Mouse (Mus musculus): ENCODE results near the gene Gm8764. TPM values are rescaled to one million over a fixed set of nuclear protein-coding genes. Genes with fewer than 3 reads are reported as not detected.
"Not testable (repeated sequence)": the region's sequence is repeated elsewhere in the genome, so short reads cannot be mapped to it uniquely, and the experiment has no call there.

Gene Gm8764
- not detected in 2 replicates for polyA plus RNA-seq (2016; fragmentation: Nextera tagmentation; extraction: Ambion mirVana)

DNA sequence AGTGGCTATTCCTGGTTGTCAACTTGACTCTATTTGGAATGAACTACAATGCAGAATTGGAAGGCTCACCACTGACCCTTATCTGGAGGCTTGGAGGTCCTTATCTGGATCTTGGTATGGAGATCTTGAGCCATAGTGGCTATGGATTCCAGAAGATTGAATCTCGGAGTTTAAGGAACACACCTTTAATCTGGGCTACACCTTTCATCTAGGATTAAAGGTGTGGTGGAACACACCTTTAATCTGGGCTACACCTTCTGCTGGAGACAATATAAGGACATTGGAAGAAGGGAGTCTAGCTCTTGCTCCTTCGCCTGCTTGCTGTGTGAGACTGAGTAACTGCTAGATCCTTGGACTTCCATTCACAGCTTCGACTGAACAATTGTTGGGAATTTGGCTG lies at the start of gene Gm8764:
Gene Gm8764 (plus strand): TSS at position 301 of the 400 bp plus-strand sequence.
- H3K36me3 ChIP-seq; H3K4me3 ChIP-seq; H3K27me3 ChIP-seq (replicated peaks); H3K9ac ChIP-seq; H3K4me2 ChIP-seq (replicated peaks); H3K4me1 ChIP-seq; ATAC-seq (ENCODE audit: low FRiP score, low read depth); H3K9me3 ChIP-seq; H3K27ac ChIP-seq: not testable (repeated sequence)
- WGBS = no CpG with 5 or more reads among the region's 3 CpGs

DNA sequence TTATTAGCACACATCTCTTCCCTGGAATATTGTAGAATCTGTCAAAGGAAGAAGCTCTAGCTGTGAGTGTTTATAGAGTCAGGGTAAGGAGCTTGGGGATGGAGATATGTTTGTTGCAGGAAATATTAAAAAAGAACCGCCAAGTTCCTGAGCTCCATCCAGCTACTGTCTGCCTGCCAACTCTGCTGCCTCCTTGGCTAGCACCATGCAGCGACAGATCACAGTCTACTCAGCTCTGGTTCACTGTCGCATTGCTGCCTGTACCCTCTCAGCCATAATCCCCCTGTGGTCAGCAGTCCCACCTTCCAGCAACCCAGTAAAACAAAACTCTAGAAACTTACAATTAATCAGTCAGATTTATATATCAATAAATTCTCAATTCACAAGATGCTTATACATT lies 49.8 kb upstream of the Gm8764 start:
- 88% methylated on average over 3 of the region's 3 CpGs for WGBS
- Histone ChIP-seq H3K4me3 (no peak overlapping the region), H3K4me2 (replicated peaks) (no peak overlapping the region), H3K27ac (no peak overlapping the region), H3K36me3 (no peaks in the 10 kb centered on the region), H3K9me3 (no peaks in the 10 kb centered on the region), H3K9ac (no peak overlapping the region), H3K27me3 (replicated peaks) (no peaks in the 10 kb centered on the region), H3K4me1 (no peaks in the 10 kb centered on the region)
- ATAC-seq (ENCODE audit: low FRiP score, low read depth) = no peak

GRCm38 (mm10) chr10:104118312-104118711 lies 41.5 kb upstream of the Gm8764 start:
- WGBS = 76% methylated on average over 2 of the region's 2 CpGs
- Histone ChIP-seq H3K9ac (no peak overlapping the region), H3K4me3 (no peak overlapping the region), H3K4me2 (replicated peaks) (no peak overlapping the region), H3K9me3 (no peaks in the 10 kb centered on the region), H3K27me3 (replicated peaks) (no peaks in the 10 kb centered on the region), H3K4me1 (no peaks in the 10 kb centered on the region), H3K27ac (no peak overlapping the region), H3K36me3 (no peaks in the 10 kb centered on the region)
- ATAC-seq (ENCODE audit: low FRiP score, low read depth) = no peak

- not testable (repeated sequence) for H3K9ac ChIP-seq; H3K4me1 ChIP-seq; H3K27ac ChIP-seq; H3K4me2 ChIP-seq (replicated peaks); H3K27me3 ChIP-seq (replicated peaks); H3K36me3 ChIP-seq; ATAC-seq (ENCODE audit: low FRiP score, low read depth); H3K9me3 ChIP-seq; H3K4me3 ChIP-seq
- WGBS = no CpG with 5 or more reads among the region's 3 CpGs
These were observed 17.1 kb upstream of the Gm8764 start, which contains the start of gene Gm21293 for GRCm38 (mm10) chr10:104142687-104143086. TSS of gene Gm21293 (plus strand) at chr10:104142987.

DNA sequence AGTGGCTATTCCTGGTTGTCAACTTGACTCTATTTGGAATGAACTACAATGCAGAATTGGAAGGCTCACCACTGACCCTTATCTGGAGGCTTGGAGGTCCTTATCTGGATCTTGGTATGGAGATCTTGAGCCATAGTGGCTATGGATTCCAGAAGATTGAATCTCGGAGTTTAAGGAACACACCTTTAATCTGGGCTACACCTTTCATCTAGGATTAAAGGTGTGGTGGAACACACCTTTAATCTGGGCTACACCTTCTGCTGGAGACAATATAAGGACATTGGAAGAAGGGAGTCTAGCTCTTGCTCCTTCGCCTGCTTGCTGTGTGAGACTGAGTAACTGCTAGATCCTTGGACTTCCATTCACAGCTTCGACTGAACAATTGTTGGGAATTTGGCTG lies 8.6 kb upstream of the Gm8764 start, which contains the start of gene Gm6763:
Gene Gm6763 (plus strand): TSS at position 301 of the 400 bp plus-strand sequence.
- H3K9ac ChIP-seq; H3K4me1 ChIP-seq; H3K4me2 ChIP-seq (replicated peaks); H3K9me3 ChIP-seq; H3K27ac ChIP-seq; H3K36me3 ChIP-seq; H3K4me3 ChIP-seq; ATAC-seq (ENCODE audit: low FRiP score, low read depth); H3K27me3 ChIP-seq (replicated peaks): not testable (repeated sequence)
- no CpG with 5 or more reads among the region's 3 CpGs for WGBS

GRCm38 (mm10) chr10:104168215-104168614 lies 8.4 kb downstream of the Gm8764 start, which contains the start of gene Gm21304:
TSS of gene Gm21304 (plus strand) at chr10:104168515.
- no CpG with 5 or more reads among the region's 3 CpGs for WGBS
- H3K36me3 ChIP-seq; H3K27ac ChIP-seq; H3K4me1 ChIP-seq; H3K4me3 ChIP-seq; ATAC-seq (ENCODE audit: low FRiP score, low read depth); H3K27me3 ChIP-seq (replicated peaks); H3K9ac ChIP-seq; H3K9me3 ChIP-seq; H3K4me2 ChIP-seq (replicated peaks): not testable (repeated sequence)

GRCm38 (mm10) chr10:104176724-104177123 lies 16.9 kb downstream of the Gm8764 start, which contains the start of gene Gm21312:
TSS of gene Gm21312 (plus strand) at chr10:104177024.
- H3K4me2 ChIP-seq (replicated peaks); H3K27ac ChIP-seq; H3K4me1 ChIP-seq; H3K36me3 ChIP-seq; H3K9me3 ChIP-seq; ATAC-seq (ENCODE audit: low FRiP score, low read depth); H3K4me3 ChIP-seq; H3K9ac ChIP-seq; H3K27me3 ChIP-seq (replicated peaks): not testable (repeated sequence)
- no CpG with 5 or more reads among the region's 3 CpGs for WGBS

GRCm38 (mm10) chr10:104185233-104185632 lies 25.4 kb downstream of the Gm8764 start, which contains the start of gene Gm20765:
TSS of gene Gm20765 (plus strand) at chr10:104185533.
- not testable (repeated sequence) for H3K4me2 ChIP-seq (replicated peaks); H3K4me3 ChIP-seq; H3K4me1 ChIP-seq; H3K36me3 ChIP-seq; H3K27me3 ChIP-seq (replicated peaks); ATAC-seq (ENCODE audit: low FRiP score, low read depth); H3K9me3 ChIP-seq; H3K27ac ChIP-seq; H3K9ac ChIP-seq
- no CpG with 5 or more reads among the region's 3 CpGs for WGBS

GRCm38 (mm10) chr10:104193742-104194141 lies 33.9 kb downstream of the Gm8764 start, which contains the start of gene Gm4340:
TSS of gene Gm4340 (plus strand) at chr10:104194042.
- H3K9ac ChIP-seq; ATAC-seq (ENCODE audit: low FRiP score, low read depth); H3K27ac ChIP-seq; H3K27me3 ChIP-seq (replicated peaks); H3K4me3 ChIP-seq; H3K4me1 ChIP-seq; H3K9me3 ChIP-seq; H3K36me3 ChIP-seq; H3K4me2 ChIP-seq (replicated peaks): not testable (repeated sequence)
- WGBS = no CpG with 5 or more reads among the region's 3 CpGs

DNA sequence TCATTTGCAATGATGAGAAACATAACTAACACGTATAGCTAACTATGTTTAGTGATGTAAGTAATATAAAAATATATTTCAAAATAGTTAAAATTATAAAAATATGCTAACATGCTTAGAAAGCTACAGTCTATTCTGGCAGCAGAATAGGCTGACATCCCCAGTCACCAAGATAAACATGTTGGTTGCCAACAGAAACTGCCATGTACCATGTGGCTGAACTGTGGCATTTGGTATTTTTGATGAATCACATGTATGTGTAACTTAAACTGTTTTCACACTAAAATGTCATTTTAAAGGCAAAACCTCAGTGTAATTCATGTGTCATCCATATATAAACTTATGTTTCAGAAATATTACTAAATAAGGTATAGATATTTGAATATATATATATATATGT lies 49.8 kb downstream of the Gm8764 start:
- WGBS = 89% methylated on average over 1 of the region's 1 CpGs
- no peaks in the 10 kb centered on the region for H3K4me1 ChIP-seq
- no peaks in the 10 kb centered on the region for H3K36me3 ChIP-seq
- no peak overlapping the region for H3K9ac ChIP-seq
- H3K27ac ChIP-seq = no peak overlapping the region
- H3K27me3 ChIP-seq (replicated peaks) = no peaks in the 10 kb centered on the region
- no peaks in the 10 kb centered on the region for H3K9me3 ChIP-seq
- H3K4me3 ChIP-seq = no peak overlapping the region
- ATAC-seq (ENCODE audit: low FRiP score, low read depth) = no peak
- no peak overlapping the region for H3K4me2 ChIP-seq (replicated peaks)

DNA sequence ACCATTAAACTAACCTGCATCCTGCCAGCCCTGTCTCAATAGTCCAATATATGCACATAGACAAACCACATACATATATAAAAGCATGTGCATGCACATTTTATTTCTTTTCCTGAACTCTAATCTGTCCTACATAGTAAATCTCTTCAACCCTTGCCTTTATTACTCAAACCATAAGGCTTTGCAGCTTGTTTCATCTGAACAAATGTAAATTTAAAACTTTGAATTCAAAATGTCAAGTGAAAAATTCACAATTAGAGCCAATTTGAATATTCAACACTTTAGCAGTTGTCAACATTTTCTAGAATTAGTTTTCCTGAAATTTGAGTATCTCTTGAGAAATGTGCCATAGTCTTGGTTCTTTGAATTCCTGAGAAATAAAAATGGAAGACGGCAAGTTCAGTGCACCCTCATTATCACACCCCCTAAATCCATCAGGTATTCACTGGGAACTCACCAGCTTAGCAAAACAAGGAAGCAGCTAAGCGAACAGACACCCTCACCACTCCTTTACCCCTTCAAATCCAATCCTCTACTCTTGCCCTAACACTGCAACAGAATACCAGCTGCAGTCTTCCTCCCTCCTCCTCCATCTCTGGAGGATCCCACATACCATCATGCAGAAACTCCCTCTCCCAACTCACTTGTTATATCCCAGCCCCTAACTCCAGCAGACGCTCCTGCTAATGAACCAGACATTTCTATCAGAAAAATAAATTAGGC lies 50.6 kb downstream of the Gm8764 start:
- no peaks in the 10 kb centered on the region for H3K27me3 ChIP-seq (replicated peaks)
- H3K4me3 ChIP-seq = no peak overlapping the region
- H3K4me1 ChIP-seq = no peaks in the 10 kb centered on the region
- no peaks in the 10 kb centered on the region for H3K9me3 ChIP-seq
- H3K9ac ChIP-seq = no peak overlapping the region
- H3K4me2 ChIP-seq (replicated peaks) = no peak overlapping the region
- no peak overlapping the region for H3K27ac ChIP-seq
- no peak for ATAC-seq (ENCODE audit: low FRiP score, low read depth)
- WGBS = 81% methylated on average over 3 of the region's 3 CpGs
- no peaks in the 10 kb centered on the region for H3K36me3 ChIP-seq

Data from neural tube, embryonic 12.5 days (tissue).